9 mouse cellular contexts compared by ENCODE assay signal in the genomic region with DNA sequence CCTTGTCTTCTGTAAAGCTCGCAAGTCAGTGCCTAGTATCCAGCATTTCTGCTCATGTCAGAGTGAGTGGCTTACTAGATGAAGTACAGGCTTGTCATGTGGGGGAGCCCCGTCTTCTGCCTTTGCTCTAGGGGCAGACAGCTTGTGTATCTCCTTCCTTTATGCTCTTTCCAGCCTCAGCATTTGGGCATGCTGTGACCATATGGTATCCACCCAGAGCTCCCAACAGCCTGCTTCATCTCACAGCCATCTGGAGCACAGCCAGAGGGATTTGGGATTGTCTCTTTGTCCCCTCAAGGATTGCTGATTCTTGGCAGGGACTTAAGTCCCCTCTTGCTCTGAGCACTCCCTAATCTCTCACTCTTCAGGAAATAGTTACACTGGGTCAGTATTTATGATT. TPM values are rescaled to one million over a fixed set of nuclear protein-coding genes. Genes with fewer than 3 reads are reported as not detected.
DNase-seq lines count a peak whose midpoint lies in the region; ATAC-seq and TF ChIP-seq lines count a peak whose summit lies in the region.
"Had no signal": no experiment of that assay in that cellular context is flagged by ENCODE, and none has a peak within 500 bp of the region (broad histone marks: within the 10 kb centered on the region; RNA-seq: fewer than 3 reads in every experiment).

No protein-coding gene starts in this region.

- no peaks in the 10 kb centered on the region for H3K27me3 ChIP-seq in heart, embryonic 12.5 days (replicated peaks)
- no peaks in the 10 kb centered on the region for H3K27me3 ChIP-seq in CH12.LX (replicated peaks)
- H3K27me3 ChIP-seq in forebrain, embryonic 14.5 days (replicated peaks; ENCODE audit: control insufficient read depth, insufficient read depth, low read length): no peaks in the 10 kb centered on the region
- H3K27me3 ChIP-seq: limb, embryonic 13.5 days had no signal

- dilution Hi-C loops in CH12.LX (cut with MboI; ENCODE audit: extremely low pct_ligation_motif_present, extremely low pct_unique_long_range_greater_than_20kb, low sequenced_read_pairs): no loop called here

- no peak for TF ChIP-seq CTCF in CH12.LX (conservative IDR thresholded peaks at IDR 0.05 in 1 of 2, IDR thresholded peaks at IDR 0.05 in 1 of 2; ENCODE audit: low read depth in 2 of 2, low read length in 2 of 2)

- TF ChIP-seq POLR2A in CH12.LX (IDR thresholded peaks at IDR 0.05; ENCODE audit: low read depth, low read length): no peak

- intact Hi-C loops in heart, postnatal 14 days (cut with DNase I): no loop called here
- intact Hi-C loops in heart, postnatal 25 days (cut with DNase I): no loop called here

- no peak for TF ChIP-seq RAD21 in CH12.LX (IDR thresholded peaks at IDR 0.05; ENCODE audit: low read depth, low read length)

- WGBS in heart, embryonic 12.5 days: 71% methylated on average over 2 of the region's 2 CpGs
- 51% methylated on average over 2 of the region's 2 CpGs for WGBS in forebrain, embryonic 14.5 days

- no peak overlapping the region for H3K4me2 ChIP-seq in heart, embryonic 12.5 days
- H3K4me2 ChIP-seq in CH12.LX (ENCODE audit: insufficient read depth, low read depth, poor library complexity, severe bottlenecking): peak overlapping the region; percentile 4; the same call in 1 of the 2 replicates
- H3K4me2 ChIP-seq in forebrain, embryonic 14.5 days (ENCODE audit: low read length): no peak overlapping the region
- H3K4me2 ChIP-seq: limb, embryonic 13.5 days had no signal

- H3K9ac ChIP-seq in heart, embryonic 12.5 days: no peak overlapping the region
- H3K9ac ChIP-seq in CH12.LX (ENCODE audit: insufficient read depth, low read depth): no peak overlapping the region
- H3K9ac ChIP-seq in forebrain, embryonic 14.5 days (ENCODE audit: low read length): no peak overlapping the region; the same call in 1 of the 2 replicates
- H3K9ac ChIP-seq: limb, embryonic 13.5 days had no signal

- 0 out of 2 replicates have a peak, but pooled peaks cover 2% of the 10 kb centered on the region for H3K79me2 ChIP-seq in CH12.LX (replicated peaks; ENCODE audit: control insufficient read depth, extremely low read depth, insufficient read depth, poor library complexity, severe bottlenecking)

- DNase-seq in heart, postnatal 14 days: peak; percentile 24 to 40
- DNase-seq in CH12.LX (ENCODE audit: extremely low read depth): no peak
- peak; percentile 88 for DNase-seq in forebrain, embryonic 14.5 days (ENCODE audit: low spot score)
- peak; percentile 20 to 44 for DNase-seq in layer of hippocampus, postnatal 14 days (ENCODE audit: low spot score in 2 of 2)
- no peak for DNase-seq in heart, postnatal 25 days (ENCODE audit: low spot score)

- TF ChIP-seq EP300 in CH12.LX (IDR thresholded peaks at IDR 0.05; ENCODE audit: low read length): no peak

- no peak overlapping the region for H3K27ac ChIP-seq in heart, embryonic 12.5 days (ENCODE audit: poor library complexity, severe bottlenecking)
- peak overlapping the region; percentile 84 for H3K27ac ChIP-seq in CH12.LX (ENCODE audit: insufficient read depth, low read depth)
- H3K27ac ChIP-seq in forebrain, embryonic 14.5 days (ENCODE audit: low read depth, low read length): peak overlapping the region; percentile 81
- H3K27ac ChIP-seq: limb, embryonic 13.5 days had no signal

- ATAC-seq in heart, embryonic 12.5 days (ENCODE audit: insufficient number of reproducible peaks, low FRiP score): no peak
- ATAC-seq in forebrain, embryonic 14.5 days: peak; percentile 94
- ATAC-seq in erythroblast, adult 5-6 weeks (replicated peaks; ENCODE audit: low FRiP score, poor library complexity, severe bottlenecking): no peak
- ATAC-seq in frontal cortex, adult (ENCODE audit: low TSS enrichment): no peak

- H3K4me1 ChIP-seq in heart, embryonic 12.5 days (replicated peaks): peaks cover 24% of the 10 kb centered on the region
- peaks cover 29 to 61% of the 10 kb centered on the region in 2 experiments for H3K4me1 ChIP-seq in CH12.LX (ENCODE audit: control insufficient read depth in 1 of 2, insufficient read depth in 2 of 2)
- H3K4me1 ChIP-seq in forebrain, embryonic 14.5 days (ENCODE audit: control insufficient read depth, insufficient read depth, low read length): no peaks in the 10 kb centered on the region
- H3K4me1 ChIP-seq: limb, embryonic 13.5 days had no signal

- in situ Hi-C loops in CH12.LX (cut with MboI; ENCODE audit: low pct_ligation_motif_present, low pct_unique_long_range_greater_than_20kb, low sequenced_read_pairs): no loop called here

- H3K9me3 ChIP-seq in heart, embryonic 12.5 days (replicated peaks): no peaks in the 10 kb centered on the region
- no peaks in the 10 kb centered on the region for H3K9me3 ChIP-seq in CH12.LX (replicated peaks; ENCODE audit: low read length)
- no peaks in the 10 kb centered on the region for H3K9me3 ChIP-seq in forebrain, embryonic 14.5 days (replicated peaks; ENCODE audit: control insufficient read depth, low read length)
- H3K9me3 ChIP-seq: limb, embryonic 13.5 days had no signal

- peaks cover 95% of the 10 kb centered on the region for H3K36me3 ChIP-seq in heart, embryonic 12.5 days
- H3K36me3 ChIP-seq in CH12.LX (replicated peaks in 1 of 2; ENCODE audit: control insufficient read depth in 1 of 2, insufficient read depth in 1 of 2, low read length in 1 of 2): peaks cover 74 to 89% of the 10 kb centered on the region in 2 experiments
- H3K36me3 ChIP-seq in forebrain, embryonic 14.5 days (ENCODE audit: control insufficient read depth, insufficient read depth, low read length): peaks cover 88% of the 10 kb centered on the region

- H3K4me3 ChIP-seq in heart, embryonic 12.5 days: no peak overlapping the region
- peak overlapping the region in 1 of 3 experiments; percentile 19 for H3K4me3 ChIP-seq in CH12.LX (replicated peaks in 1 of 3; ENCODE audit: low read depth in 2 of 3, low read length in 2 of 3, poor library complexity in 1 of 3)
- no peak overlapping the region for H3K4me3 ChIP-seq in forebrain, embryonic 14.5 days (ENCODE audit: low read depth, low read length)
- H3K4me3 ChIP-seq: limb, embryonic 13.5 days had no signal

TF ChIP-seq in CH12.LX, 34 proteins besides CTCF, POLR2A, EP300 and RAD21:
- TF ChIP-seq PAX5 (IDR thresholded peaks at IDR 0.05; ENCODE audit: low read length): no peak
TF ChIP-seq in CH12.LX: peak in this region for 0.

RNA-seq across cellular contexts. Expression of gene Cmtr1, which starts 19.8 kb away (rescaled TPM):
- 10 to 100 TPM; 45.8 to 60.7 TPM for total RNA-seq in heart, postnatal 14 days (2021)
- polyA plus RNA-seq in heart, embryonic 12.5 days (2016; fragmentation: Nextera tagmentation; extraction: Ambion mirVana): 123 and 124 TPM in 2 replicates
- total RNA-seq in CH12.LX (2012; rRNA removed) (88.8 and 95.3 TPM in 2 replicates), CH12.LX (2014; rRNA removed) (96.9 and 105 TPM in 2 replicates)
- polyA plus RNA-seq in CH12.LX (2012; ENCODE audit: insufficient read length, low read depth): 135 and 152 TPM in 2 replicates
- polyA plus RNA-seq in forebrain, embryonic 14.5 days (2014; fragmentation: Nextera tagmentation; extraction: Ambion mirVana): 116 and 138 TPM in 2 replicates
- total RNA-seq in layer of hippocampus, postnatal 14 days (2021): 10 to 100 TPM; 78.9 to 93.8 TPM
- 18.4 and 65.6 TPM in 2 replicates for total RNA-seq in erythroblast, adult 5-6 weeks (2015; ENCODE audit: low replicate concordance)
- 239 and 340 TPM in 2 replicates for total RNA-seq in erythroblast, adult 5-6 weeks (2017; ENCODE audit: low replicate concordance)
- total RNA-seq in heart, postnatal 25 days (2021): 10 to 100 TPM; 51.5 to 59.5 TPM

RNA-seq across cellular contexts. Expression of gene Ccdc167, which starts 36.7 kb away (rescaled TPM):
- total RNA-seq in heart, postnatal 14 days (2021): 10 to 100 TPM; 11.4 to 12.1 TPM
- 15.8 and 16.0 TPM in 2 replicates for polyA plus RNA-seq in heart, embryonic 12.5 days (2016; fragmentation: Nextera tagmentation; extraction: Ambion mirVana)
- total RNA-seq in CH12.LX (2012; rRNA removed) (18.7 and 23.5 TPM in 2 replicates), CH12.LX (2014; rRNA removed) (8.8 and 9.1 TPM in 2 replicates)
- polyA plus RNA-seq in CH12.LX (2012; ENCODE audit: insufficient read length, low read depth): 12.0 and 15.4 TPM in 2 replicates
- polyA plus RNA-seq in forebrain, embryonic 14.5 days (2014; fragmentation: Nextera tagmentation; extraction: Ambion mirVana): 12.8 and 14.0 TPM in 2 replicates
- 10 to 100 TPM; 15.1 to 23.4 TPM for total RNA-seq in layer of hippocampus, postnatal 14 days (2021)
- 6.5 and 7.7 TPM in 2 replicates for total RNA-seq in erythroblast, adult 5-6 weeks (2015; ENCODE audit: low replicate concordance)
- 4.5 and 9.6 TPM in 2 replicates for total RNA-seq in erythroblast, adult 5-6 weeks (2017; ENCODE audit: low replicate concordance)
- 10 to 100 TPM in 1 of 2 experiments, 1 to 10 TPM in 1; 9.6 to 12.6 TPM for total RNA-seq in heart, postnatal 25 days (2021)

Comparison
In these comparisons a context has a peak if more than half of its experiments do, and no peak if none do; other contexts are left out.
1. DNase-seq: peak in heart, postnatal 14 days (2 of 2), forebrain, embryonic 14.5 days (single experiment) and layer of hippocampus, postnatal 14 days (2 of 2); none in CH12.LX (single experiment) and heart, postnatal 25 days (single experiment).